Mouse (Mus musculus) brain, embryonic 14.5 days (tissue): ENCODE data around the gene Scn8a. TPM values are rescaled to one million over a fixed set of nuclear protein-coding genes. Genes with fewer than 3 reads are reported as not detected.
"Not testable (repeated sequence)": the region's sequence is repeated elsewhere in the genome, so short reads cannot be mapped to it uniquely, and the experiment has no call there.

Source experiments
- DNase-seq: peaks from one replicate; pipeline ENCODE4 v3.0.0-alpha.2; 2011; ENCODE audit warnings: low read depth
- CTCF ChIP-seq: fragments of 200-500 bp; IDR thresholded peaks from 2 replicates; pipeline ENCODE4 v1.5.1; 2012; ENCODE audit warnings: inconsistent platforms, mild to moderate bottlenecking, moderate library complexity, borderline replicate concordance; ENCODE audit not compliant: insufficient read depth, insufficient read length; ENCODE audit errors: extremely low read depth
- POLR2A ChIP-seq: fragments of 200-500 bp; IDR thresholded peaks from 2 replicates; pipeline ENCODE4 v1.6.1; 2012; ENCODE audit warnings: mild to moderate bottlenecking, inconsistent platforms, borderline replicate concordance; ENCODE audit not compliant: poor library complexity, insufficient read depth, insufficient read length, severe bottlenecking; ENCODE audit errors: extremely low read depth
- polyA plus RNA-seq: library from polyadenylated mRNA; depleted of rRNA; stranded (reverse); fragments of >200 nt; gene quantifications from 2 replicates; pipeline ENCODE4 v1.2.3, GENCODE M21; 2012; rRNA removed

Scn8a gene
- 31.5 and 38.3 TPM in 2 replicates for polyA plus RNA-seq

DNA sequence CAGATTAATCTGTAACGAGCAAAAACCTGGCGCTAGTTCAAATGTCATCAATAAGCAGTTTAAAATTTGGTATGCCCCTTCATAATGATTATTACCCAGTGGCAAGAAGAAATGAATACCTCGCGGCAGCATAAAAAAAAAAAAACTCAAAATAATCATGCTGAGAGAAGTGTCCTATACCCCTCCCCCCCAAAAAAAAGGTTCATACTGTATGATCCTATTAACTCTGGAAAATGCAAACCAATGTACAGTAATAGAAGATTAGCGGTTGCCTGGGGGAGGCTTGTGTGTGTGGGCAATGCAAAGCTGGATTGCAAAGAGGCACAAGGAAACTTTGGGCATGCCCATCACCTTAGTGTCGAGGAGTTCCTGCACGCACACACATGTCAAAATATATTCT lies at the start of gene Scn8a:
Gene Scn8a (plus strand): TSS at position 301 of the 400 bp plus-strand sequence.
- DNase-seq: no peak
- TF ChIP-seq CTCF: no peak
- no peak for TF ChIP-seq POLR2A

DNA sequence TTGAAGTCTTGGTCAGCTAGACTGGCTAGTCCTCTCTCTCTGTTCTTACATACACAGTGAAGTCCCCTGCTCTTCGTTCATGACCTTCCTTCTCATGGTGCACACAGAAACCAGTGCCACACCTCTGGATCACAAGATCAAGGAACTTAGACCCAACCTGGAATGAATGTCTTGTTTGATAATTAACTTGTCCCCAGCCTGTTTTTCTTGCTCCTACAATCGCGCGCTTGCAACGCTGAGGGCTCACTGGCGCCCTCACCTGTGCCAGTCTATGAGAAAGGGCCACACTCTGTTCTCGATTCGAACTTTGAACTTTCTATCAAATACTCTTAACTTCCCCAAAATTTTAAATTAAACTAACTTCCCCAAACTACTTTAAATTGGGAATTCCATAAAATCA lies 47.8 kb upstream of the Scn8a start:
- TF ChIP-seq CTCF (no peak), POLR2A (no peak)
- DNase-seq: no peak

DNA sequence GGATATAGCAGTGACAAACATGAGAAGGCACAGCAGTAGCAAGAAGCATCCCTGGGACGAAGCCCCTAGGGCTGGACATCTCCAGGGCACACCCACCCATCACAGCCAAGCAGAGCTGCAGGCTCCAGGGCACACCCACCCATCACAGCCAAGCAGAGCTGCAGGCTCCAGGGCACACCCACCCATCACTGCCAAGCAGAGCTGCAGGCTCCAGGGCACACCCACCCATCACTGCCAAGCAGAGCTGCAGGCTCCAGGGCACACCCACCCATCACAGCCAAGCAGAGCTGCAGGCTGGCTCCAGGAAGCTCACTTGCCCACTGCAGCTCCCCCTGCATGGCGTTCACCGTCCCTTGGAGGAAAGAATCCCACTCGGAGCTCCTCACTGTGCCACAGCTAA lies 47.3 kb upstream of the Scn8a start:
- DNase-seq: not testable (repeated sequence)

DNA sequence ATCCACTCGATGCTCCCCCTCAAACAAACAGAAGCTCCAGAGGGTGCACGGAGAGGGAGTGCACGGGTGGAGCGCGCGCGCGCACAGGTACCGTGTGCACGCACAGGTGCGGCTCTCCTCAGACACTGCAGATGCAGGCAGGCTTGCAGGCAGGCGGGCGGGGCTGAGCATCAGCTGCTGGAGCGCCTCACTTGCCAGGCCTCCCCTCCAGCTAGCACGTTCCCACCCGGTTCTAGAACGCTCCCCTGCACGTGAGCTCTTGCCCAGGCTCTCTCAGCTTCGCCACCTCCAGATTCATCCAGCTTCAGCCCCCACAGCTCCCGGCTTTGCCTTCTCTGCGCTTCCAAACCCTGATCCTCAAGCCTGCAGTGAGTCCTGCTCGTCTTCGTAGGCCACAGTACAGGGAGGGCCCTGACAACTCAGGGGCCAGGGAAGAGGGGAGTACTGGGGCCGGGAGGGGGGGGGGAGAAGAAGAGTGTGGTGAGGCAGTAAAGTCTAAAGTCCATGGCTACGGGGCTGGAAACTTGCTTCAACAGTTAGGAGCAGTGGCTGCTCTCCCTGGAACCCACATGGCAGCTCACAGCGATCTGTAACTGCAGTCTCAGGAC lies 44.3 kb upstream of the Scn8a start:
- no peak for TF ChIP-seq POLR2A
- DNase-seq: peak; percentile 34

DNA sequence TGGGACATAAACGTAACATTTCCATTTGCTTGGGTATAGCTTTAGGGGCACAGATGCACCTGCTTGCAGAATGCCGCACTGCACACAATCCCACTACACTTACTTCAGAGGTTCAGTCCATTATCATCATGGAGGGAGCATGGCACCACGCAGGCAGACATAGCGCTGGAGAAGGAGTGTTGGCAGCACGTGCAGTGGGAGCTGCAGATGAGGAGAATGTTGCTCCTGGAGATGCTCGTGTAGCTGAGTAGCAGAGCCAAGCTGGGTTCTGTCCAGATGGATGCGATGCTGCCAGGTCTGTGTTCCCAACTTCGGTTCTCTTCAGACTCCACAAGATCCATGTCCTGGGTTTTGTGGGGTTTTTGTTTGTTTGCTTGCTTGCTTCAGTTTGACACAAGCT lies 43.6 kb upstream of the Scn8a start:
- DNase-seq: peak; percentile 40
- TF ChIP-seq POLR2A (no peak), CTCF (no peak)

DNA sequence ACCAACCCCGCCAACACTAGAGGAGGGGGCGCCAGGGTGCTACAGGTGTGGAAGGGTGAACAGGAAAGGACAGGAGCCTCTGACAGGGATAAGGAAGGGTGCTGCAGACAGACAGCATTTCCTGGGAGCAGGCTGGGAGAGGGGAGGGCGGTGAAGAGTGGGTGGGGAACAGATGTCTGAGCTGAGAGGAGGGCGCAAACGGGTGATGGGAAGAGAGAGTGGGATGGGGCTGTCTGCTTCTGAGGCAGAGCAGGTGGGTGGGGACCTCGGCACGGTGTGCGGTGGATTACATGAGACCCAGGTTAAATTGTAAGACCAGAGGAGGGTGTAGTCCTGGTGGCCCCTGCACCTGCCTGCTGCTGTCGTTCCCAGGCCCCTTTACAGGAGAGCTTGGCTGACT lies 39.9 kb upstream of the Scn8a start:
- DNase-seq: peak; percentile 26
- TF ChIP-seq POLR2A (no peak), CTCF (no peak)

DNA sequence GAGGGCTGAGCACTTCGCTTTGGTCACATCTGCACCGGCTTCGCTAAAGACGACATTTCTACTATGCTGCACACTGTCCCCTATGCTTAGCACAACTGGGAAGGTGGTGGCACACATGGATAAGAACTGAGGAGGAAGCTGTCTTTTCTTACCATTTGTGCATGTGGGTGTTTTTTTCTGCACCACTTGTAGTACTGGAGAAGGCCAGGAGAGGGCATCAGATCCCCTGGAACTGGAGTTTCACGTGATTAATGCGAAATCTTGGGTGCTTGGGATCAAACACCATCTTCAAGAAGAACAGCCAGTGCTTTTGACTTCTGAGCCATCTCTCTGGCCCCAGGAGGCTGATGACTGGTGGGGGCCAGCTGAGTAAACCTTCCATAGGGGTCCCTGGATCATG lies 39.0 kb upstream of the Scn8a start:
- TF ChIP-seq POLR2A (no peak), CTCF (peak; percentile 49; the same call in 1 of the 2 replicates)

DNA sequence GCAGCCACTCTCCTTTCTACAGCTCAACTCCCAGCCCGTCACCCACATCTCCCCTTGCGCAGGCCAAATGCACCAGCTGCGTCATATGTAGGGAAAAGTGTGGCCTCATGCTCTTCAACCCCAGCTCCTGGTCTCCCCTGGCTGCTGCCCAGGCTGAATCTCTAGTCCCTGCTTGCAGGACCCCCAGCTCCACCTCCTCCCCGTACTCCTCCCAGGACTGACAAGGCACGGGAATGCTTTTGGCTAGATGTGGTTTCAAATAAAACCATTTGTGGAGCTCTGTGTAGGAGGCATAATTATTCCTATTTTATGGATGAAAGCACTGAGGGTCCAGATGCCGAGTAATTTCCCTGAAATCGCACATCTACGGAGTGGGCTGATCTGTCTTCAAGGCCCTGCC lies 37.5 kb upstream of the Scn8a start:
- DNase-seq: no peak

More for the DNA sequence above, 39.0 kb upstream of the Scn8a start:
- no peak for DNase-seq

DNA sequence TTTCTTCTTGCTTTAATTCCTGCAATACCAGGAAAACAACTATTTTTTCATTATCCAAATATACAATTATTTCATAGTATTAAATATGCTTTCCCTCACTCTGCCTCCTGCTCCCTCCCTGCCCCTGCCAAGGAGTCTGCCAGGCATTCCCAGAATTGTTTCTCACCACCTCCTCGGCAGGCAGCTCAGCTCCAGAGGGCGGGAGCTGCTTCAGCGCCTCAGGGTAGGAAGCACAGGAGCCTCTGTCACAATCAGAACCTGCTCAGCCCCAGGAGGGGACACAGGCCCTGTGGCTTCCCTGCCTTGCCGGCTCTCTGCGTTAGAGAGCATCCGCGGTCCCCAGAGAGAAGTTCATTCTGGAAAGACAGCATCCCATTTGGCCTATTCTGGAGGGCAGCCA lies 36.9 kb upstream of the Scn8a start:
- no peak for TF ChIP-seq POLR2A
- no peak for TF ChIP-seq CTCF
- no peak for DNase-seq

More for the DNA sequence above, 37.5 kb upstream of the Scn8a start:
- TF ChIP-seq POLR2A: no peak
- no peak for TF ChIP-seq CTCF

DNA sequence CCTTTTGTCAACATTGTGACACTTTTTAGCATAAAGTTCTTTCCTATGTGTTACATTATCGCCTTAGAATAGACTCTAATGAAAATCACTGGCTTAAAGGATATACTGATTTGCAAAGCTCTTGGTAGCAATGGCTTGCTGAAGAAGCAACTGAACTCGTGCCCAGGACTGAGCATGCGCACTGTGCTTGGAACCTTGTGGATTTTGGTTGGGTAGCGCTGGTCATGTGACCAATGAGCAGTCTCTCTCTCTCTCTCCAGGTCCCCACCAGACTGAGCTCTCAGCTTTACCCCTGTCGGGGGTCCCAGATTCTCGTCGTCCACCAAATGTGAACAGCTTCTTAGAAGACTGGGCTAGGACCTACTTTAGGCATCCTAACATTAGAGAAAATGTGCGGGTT lies 32.9 kb upstream of the Scn8a start:
- no peak for TF ChIP-seq CTCF
- no peak for DNase-seq

DNA sequence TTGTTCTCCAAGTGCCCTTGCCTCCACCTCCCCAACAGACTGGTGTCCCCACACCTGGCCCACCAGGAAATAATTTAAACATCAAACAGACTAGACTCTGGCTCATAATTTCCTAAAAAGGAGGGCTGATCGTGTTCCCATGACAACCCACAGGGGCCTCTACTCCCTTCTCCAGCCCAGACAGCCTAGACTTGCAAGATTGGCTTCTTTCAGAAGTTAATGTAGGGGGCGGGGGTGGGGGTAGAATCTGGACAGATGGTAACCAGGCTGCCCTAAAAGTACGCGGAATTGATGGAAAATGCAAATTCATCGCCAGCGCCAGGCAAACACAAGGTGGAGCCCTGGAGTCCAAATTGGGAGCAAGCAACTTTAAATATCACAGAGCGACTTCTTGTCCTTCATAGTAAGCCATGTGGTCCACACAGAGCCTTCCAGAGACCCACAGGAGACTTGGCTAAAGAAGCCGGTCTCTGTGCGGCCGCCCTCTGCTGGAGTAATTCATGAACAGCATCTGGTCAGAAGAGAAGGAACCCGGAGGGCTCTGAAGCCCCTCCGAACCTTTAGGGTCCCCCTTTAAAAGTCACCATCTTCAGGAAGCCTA lies 31.0 kb upstream of the Scn8a start:
- TF ChIP-seq POLR2A (no peak), CTCF (peak; percentile 55)
- DNase-seq: peak; percentile 81

DNA sequence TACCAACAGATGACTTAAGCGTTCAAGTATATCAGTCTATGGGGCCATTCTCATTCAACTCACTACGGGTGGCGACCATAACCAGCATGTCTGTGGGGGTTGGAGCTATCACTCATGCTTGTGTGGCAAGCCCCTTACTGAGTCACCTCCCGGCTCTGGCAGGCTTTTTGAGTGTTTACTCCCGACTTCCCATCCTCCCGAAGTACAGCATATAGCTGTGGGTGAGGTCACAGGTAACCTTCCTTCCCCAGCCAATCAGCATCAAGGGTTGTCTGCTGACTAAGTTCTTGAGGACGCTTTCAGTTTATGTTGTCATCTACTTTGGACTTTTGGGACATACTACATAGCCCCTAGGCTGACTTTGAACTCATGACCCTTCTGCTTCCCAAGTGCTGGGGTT lies 25.3 kb upstream of the Scn8a start:
- TF ChIP-seq POLR2A (no peak), CTCF (no peak)
- DNase-seq: no peak
